Mouse (Mus musculus) c-Kit-positive CD71-positive TER-119-positive erythroid progenitor cells, embryonic 14.5 days (primary cell): ENCODE measurements around the gene Rhbdf1.

Experiments
- DNase-seq: peaks from one replicate; pipeline ENCODE4 v3.0.0-alpha.2; 2013; ENCODE audit warnings: low spot score

Gene Rhbdf1

DNA sequence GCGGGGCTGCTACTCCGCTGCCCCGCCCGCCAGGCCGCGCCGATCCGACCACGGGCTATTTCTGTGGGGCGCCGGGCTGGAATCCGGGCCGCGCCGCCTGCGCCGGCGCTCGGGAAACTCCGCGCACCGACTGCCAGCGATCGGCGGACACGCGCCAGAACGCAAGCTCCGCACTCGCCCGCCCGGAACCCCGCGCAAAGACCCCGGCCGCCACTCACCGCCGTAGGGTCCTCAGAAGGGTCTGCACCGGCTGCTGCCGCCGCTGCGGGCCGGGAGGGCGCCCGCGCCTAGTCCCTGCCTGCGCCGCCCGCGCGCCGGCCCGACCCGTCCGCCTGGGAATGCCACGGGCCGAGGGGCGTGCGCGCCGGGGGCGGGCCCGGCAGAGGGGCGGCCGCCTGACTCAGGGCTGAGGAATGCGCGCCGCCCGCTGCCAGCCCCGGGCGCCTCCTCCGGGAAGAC is at the start of gene Rhbdf1:
Gene Rhbdf1, minus strand, starts transcription at position 350 of the 459 bp plus-strand sequence.
- no peak for DNase-seq

GRCm38 (mm10) chr11:32271178-32271577 is 49.1 kb upstream of the Rhbdf1 start:
- no peak for DNase-seq

- peak; percentile 86 for DNase-seq
Observed at GRCm38 (mm10) chr11:32268952-32269351, 46.9 kb upstream of the Rhbdf1 start.

- no peak for DNase-seq
Observed at GRCm38 (mm10) chr11:32267964-32268363, 45.9 kb upstream of the Rhbdf1 start.

DNA sequence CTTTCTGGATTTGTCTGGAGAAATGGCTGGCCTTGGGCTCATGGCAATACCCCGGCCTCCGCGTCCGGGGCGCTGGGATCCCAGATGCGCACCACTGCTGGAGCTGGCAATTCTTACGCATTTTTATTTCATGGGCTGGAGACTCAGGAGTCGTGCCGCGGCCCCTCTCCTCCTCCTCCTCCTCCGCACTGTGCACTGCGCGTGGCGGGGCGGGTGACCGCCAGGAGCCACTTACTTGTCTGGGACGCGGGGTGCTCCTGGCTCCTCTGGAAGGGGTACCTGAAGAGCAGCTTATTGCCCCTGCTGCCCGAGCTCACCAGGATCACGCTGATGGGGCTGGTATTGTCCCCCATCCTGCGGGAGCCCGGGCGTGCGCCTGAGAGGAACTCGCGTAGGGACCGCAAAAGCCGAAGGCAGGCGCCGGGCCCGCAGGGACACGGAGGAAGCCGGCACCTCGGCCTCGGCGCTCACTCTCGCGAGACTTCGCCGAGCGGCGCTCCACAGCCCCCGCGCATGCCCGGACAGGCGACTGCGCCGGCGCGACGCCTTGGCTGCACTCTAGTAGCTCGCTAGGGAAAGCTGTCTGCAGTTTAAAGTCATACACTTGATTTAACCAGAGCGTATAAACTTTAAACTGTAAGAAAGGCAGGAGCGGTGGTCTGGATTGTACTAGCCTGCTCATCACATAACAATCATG is 45.2 kb upstream of the Rhbdf1 start, which contains the start of gene Nprl3:
Gene Nprl3, minus strand, starts transcription at position 520 of the 697 bp plus-strand sequence.
- DNase-seq, result peak; percentile 89

DNA sequence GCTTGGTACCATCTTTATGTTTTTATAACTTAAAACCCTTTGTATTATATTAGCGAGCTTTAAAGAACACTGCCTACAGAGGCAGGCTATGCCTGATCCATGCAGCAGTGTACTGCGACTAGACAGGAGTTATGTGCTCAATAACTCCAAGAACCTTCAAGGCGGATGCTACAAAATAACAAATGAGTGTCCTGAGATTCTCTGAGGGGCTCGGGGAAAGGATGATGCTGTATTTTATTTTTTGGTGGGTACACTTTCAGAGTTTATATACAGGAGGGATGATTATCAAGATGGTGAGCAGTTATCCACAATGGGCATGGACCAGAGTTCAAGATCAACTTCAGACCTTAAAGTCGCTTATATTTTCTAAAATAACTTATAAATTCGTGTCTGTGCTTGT is 44.7 kb upstream of the Rhbdf1 start:
- DNase-seq, result no peak

DNA sequence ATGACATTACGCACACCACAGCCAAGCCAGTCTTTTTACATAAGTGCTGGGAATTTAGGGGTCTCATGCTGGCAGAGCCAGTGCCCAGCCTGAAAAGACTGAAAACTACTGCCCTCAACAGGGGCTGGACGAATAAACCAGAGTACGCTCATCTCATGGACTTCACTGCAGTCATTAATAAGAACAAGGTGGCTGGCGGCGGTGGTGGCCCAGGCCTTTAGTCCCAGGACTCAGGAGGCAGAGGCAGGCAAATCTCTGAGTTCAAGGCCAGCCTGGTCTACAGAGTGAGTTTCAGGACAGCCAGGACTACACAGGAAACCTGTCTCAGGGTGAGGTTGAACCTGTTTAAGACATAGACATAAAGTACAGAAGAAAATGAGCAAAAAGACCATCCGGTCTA is 44.1 kb upstream of the Rhbdf1 start:
- DNase-seq, result no peak

DNA sequence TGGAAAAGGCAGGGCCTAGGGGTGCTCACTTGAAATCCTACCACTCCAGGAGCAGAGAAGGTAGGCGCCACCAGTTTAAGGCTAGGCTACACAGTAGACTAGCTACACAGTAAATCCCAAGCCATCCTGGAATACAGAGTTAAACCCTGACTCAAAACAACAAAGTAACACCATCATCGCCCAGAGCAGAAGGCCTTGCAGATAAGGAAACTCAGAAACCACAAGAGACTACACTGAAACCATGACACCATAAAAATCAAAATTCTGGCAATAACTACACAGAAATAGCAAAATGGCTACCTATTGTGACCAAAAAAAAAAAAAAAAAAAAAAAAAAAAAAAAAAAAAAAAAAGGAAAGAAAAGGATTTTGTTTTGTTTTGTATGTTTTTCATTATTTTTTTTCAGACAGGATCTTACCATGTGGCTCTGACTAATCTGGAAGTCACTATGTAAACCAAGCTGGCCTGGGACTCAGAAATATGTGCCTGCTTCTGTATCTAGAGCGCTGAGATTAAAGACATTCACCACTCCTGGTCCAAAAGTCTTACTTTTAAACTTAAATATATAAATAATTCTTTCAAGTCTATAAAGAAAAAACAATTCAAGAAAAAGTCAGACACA is 43.1 kb upstream of the Rhbdf1 start:
- peak; percentile 80 for DNase-seq

GRCm38 (mm10) chr11:32262674-32263415 is 40.7 kb upstream of the Rhbdf1 start:
- no peak for DNase-seq

DNA sequence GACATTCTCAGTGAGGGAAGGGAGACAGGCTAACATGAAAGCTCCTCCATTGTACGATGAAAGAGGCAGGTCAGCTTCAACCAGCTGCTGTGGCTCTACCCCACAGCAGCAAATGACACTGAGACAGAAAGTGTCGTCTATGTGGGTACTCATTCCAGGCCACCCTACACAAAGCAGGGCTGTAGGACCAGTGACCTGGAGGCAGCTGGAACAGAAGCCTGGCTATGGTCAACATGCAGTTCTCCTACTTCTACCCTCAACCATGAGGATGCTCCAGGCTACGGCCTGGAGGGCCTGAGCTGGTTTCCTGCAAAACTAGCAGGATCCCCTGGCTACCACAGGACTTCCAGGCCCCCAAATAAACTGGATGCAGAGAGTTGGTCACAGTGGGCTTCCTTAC is 34.5 kb upstream of the Rhbdf1 start:
- DNase-seq, result no peak

DNA sequence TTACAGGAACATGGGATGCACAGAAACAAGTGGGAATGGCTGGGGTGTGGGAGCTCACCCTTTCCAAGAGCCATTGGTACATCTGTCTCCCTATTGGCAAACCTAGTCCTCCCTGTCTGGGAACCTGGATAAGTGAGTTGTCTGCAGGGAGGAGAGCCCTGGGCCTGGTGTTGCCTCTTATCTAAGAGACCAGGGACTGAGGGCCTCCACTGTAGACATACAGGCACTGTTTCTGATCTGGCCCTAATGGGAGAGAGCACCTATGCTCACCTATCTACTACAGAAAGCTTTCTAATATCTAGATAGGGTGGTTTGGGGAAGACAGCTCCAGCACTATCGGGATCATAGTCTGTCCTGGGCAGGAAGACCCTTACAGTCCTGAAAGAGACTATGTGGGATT is 34.0 kb upstream of the Rhbdf1 start:
- peak; percentile 87 for DNase-seq

GRCm38 (mm10) chr11:32253121-32253520 is 31.0 kb upstream of the Rhbdf1 start:
- no peak for DNase-seq

DNA sequence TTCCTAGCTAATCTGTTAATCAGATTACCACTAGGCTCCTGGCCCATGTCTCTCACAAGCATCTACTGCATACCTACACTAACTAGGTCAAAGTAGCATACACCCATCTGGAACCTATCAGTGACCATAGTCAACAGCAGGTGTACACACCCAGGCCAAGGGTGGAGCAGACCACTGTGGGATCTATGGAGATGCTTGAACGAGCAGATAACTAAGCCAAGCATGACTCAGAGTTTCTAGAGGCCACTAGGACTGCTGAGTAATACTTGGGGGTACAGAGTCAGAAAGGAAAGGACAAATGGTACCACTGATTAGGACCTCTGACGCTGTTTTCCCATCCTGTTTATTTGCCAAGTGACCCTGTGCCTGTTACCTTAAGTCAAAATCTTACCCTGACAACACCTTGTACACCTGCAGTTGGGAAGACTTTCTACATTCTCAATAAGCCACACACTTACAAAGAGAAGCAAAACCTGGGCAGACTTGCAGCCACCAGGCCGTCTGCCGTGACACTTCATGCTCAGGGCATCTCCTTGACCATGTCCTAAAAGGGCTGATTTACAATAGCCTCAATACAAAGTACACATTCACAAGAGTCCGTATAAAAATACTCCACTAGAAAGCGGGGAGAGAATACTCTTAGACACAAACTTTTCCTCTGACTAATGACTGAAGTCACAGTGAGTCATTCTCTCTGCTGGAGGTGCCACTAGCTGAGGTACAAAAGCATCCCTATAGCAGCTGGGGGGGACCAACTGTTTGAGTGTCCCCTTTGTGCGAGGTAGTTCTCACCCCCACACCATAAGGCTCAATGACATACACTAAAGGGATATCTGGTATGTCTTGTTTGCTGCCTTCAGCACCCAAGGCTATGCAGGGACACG is 29.0 kb upstream of the Rhbdf1 start:
- DNase-seq, result peak; percentile 95

GRCm38 (mm10) chr11:32248350-32248749 is 26.2 kb upstream of the Rhbdf1 start:
- no peak for DNase-seq

GRCm38 (mm10) chr11:32247068-32247467 is 25.0 kb upstream of the Rhbdf1 start:
- DNase-seq, result peak; percentile 63

- peak; percentile 95 for DNase-seq
Observed at GRCm38 (mm10) chr11:32245614-32246013, 23.5 kb upstream of the Rhbdf1 start.

GRCm38 (mm10) chr11:32244617-32245016 is 22.5 kb upstream of the Rhbdf1 start:
- DNase-seq, result no peak

DNA sequence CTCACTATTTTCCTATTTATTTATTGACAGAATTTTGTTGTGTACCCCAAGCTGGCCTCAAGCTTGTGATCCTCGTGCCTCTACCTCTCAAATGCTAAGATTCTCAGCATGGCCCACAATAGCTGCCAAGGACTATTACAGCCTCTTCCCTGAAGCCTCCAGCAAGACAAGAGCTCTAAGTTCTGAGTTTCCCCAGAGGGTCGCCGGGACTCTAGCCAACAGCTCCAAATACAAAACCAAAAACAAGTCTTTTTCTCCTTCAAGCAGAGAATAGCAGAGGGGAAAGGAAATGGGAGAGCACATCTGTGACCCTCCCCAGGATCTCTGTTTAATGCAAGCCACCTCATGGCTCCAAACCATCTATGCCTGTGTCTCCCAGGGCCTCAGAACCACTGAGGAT is 22.0 kb upstream of the Rhbdf1 start:
- DNase-seq, result no peak

DNA sequence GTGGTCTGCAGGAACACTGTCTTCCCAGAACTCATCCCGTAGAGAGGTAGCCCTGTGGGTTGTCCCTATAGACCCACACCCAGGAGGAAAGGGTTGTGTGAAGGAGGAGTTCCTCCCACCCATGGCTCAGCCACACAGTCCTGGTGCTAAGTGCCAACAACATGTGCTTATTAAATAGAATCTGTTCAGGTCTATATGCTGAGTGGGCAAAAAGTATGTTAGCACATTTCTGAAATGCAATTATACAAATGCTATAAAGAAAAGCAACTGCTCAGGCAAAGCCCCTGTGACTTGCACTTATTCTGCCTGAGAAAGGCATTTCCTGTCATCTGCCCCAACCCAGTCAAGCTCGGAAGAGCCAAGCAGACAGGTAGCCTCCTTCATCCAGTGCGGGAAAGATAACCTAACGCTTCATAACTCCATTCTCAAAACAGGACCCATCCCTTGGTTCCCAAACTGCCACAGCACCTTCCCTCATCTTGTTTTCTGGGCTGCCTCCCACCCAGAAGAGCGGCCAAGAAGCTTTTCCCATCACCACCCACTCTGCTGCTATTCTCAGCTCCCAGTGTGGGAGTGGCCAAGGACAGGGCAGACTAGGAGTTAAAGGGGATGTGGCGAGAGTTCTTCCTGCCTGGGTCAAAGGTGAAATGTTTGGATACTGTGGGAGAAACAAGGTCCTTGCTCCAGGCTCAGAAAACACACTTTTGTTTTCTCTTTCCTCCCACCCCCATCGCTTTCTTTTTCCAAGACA is 21.3 kb upstream of the Rhbdf1 start:
- no peak for DNase-seq

- DNase-seq, result no peak
Observed at GRCm38 (mm10) chr11:32242209-32242608, 20.1 kb upstream of the Rhbdf1 start.

DNA sequence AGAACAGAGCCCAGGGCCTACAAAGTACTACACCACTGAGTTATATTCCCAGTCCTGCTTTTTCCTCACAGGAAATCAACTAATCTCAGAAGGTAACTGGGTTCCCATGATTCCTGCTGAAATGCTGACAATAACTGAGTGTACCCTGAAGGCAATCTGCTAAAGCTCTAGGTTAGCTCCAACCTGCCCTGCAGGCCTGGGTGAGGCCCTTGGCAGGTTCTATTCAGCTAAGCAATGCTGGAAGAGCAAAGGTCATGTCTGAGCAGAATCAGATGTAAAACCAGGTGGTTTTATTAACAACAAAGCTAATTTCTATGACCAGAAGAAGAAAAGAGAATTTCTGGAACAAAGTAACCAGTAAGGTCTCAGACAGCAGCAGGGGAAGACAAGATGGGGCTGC is 19.3 kb upstream of the Rhbdf1 start:
- no peak for DNase-seq
